Mouse (Mus musculus): ENCODE measurements around the gene Olfr366. TPM values are rescaled to one million over a fixed set of nuclear protein-coding genes. Genes with fewer than 3 reads are reported as not detected.
"Not testable (repeated sequence)": the region's sequence is repeated elsewhere in the genome, so short reads cannot be mapped to it uniquely, and the experiment has no call there.

The Olfr366 gene
- not detected in 2 replicates for polyA plus RNA-seq (2015; fragmentation: Nextera tagmentation; extraction: Ambion mirVana)

- Histone ChIP-seq H3K27ac (no peak within 1 kb of the TSS), H3K4me3 (replicated peaks) (no peak within 1 kb of the TSS), H3K4me1 (replicated peaks) (no peaks in the 10 kb centered on the region), H3K36me3 (no peaks in the 10 kb centered on the region), H3K9me3 (peaks cover 11% of the 10 kb centered on the region), H3K4me2 (replicated peaks) (no peak within 1 kb of the TSS), H3K9ac (replicated peaks) (no peak within 1 kb of the TSS), H3K27me3 (no peaks in the 10 kb centered on the region)
- no peak for ATAC-seq
These were observed at the start of gene Olfr366 for GRCm38 (mm10) chr2:37211274-37211673. Olfr366 (plus strand) TSS chr2:37211574.

- WGBS, result 77% methylated on average over 3 of the region's 3 CpGs
- no peak within 1 kb of the TSS for H3K4me3 ChIP-seq (replicated peaks)
- H3K4me2 ChIP-seq (replicated peaks), result no peak within 1 kb of the TSS
- H3K27ac ChIP-seq, result no peak within 1 kb of the TSS
- no peak for ATAC-seq
- H3K9ac ChIP-seq (replicated peaks), result no peak within 1 kb of the TSS
- H3K36me3 ChIP-seq, result no peaks in the 10 kb centered on the region
- H3K9me3 ChIP-seq, result peaks cover 17% of the 10 kb centered on the region
- no peaks in the 10 kb centered on the region for H3K4me1 ChIP-seq (replicated peaks)
- no peaks in the 10 kb centered on the region for H3K27me3 ChIP-seq
These were observed 23.5 kb upstream of the Olfr366 start, which contains the start of gene Olfr365 for GRCm38 (mm10) chr2:37187898-37188297. Olfr365 (plus strand) TSS chr2:37188198.

GRCm38 (mm10) chr2:37261781-37262180 lies 50.4 kb downstream of the Olfr366 start:
- not testable (repeated sequence) for H3K4me3 ChIP-seq (replicated peaks); H3K27me3 ChIP-seq; H3K36me3 ChIP-seq; H3K4me2 ChIP-seq (replicated peaks); H3K9me3 ChIP-seq; H3K27ac ChIP-seq; ATAC-seq; H3K4me1 ChIP-seq (replicated peaks); H3K9ac ChIP-seq (replicated peaks)
- WGBS, result 78% methylated on average over 7 of the region's 7 CpGs

Other genes starting within 250 kb of the Olfr366 start
- gene Olfr357, start 217.7 kb upstream of the Olfr366 start, polyA plus RNA-seq (2015; fragmentation: Nextera tagmentation; extraction: Ambion mirVana), result not detected in 2 replicates
- gene Olfr358, start 202.2 kb upstream of the Olfr366 start, polyA plus RNA-seq (2015; fragmentation: Nextera tagmentation; extraction: Ambion mirVana), result not detected in 2 replicates
- not detected in 2 replicates for gene Olfr360, start 145.8 kb upstream of the Olfr366 start, polyA plus RNA-seq (2015; fragmentation: Nextera tagmentation; extraction: Ambion mirVana)
- gene Olfr361, start 122.3 kb upstream of the Olfr366 start, polyA plus RNA-seq (2015; fragmentation: Nextera tagmentation; extraction: Ambion mirVana), result not detected in 2 replicates
- not detected in 2 replicates for gene Olfr362, start 93.7 kb upstream of the Olfr366 start, polyA plus RNA-seq (2015; fragmentation: Nextera tagmentation; extraction: Ambion mirVana)
- not detected in 2 replicates for gene Olfr364-ps1, start 72.3 kb upstream of the Olfr366 start, polyA plus RNA-seq (2015; fragmentation: Nextera tagmentation; extraction: Ambion mirVana)
- not detected in 2 replicates for gene Olfr365, start 23.4 kb upstream of the Olfr366 start, polyA plus RNA-seq (2015; fragmentation: Nextera tagmentation; extraction: Ambion mirVana)
- gene Olfr368, start 114.9 kb downstream of the Olfr366 start, polyA plus RNA-seq (2015; fragmentation: Nextera tagmentation; extraction: Ambion mirVana), result not detected in 2 replicates
- gene Pdcl, start 147.8 kb downstream of the Olfr366 start, polyA plus RNA-seq (2015; fragmentation: Nextera tagmentation; extraction: Ambion mirVana), result 73.4 and 84.9 TPM in 2 replicates
- gene Rc3h2, start 211.3 kb downstream of the Olfr366 start, polyA plus RNA-seq (2015; fragmentation: Nextera tagmentation; extraction: Ambion mirVana), result 26.1 and 28.0 TPM in 2 replicates
- gene Zbtb26, start 231.6 kb downstream of the Olfr366 start, polyA plus RNA-seq (2015; fragmentation: Nextera tagmentation; extraction: Ambion mirVana), result 9.7 and 9.9 TPM in 2 replicates
- 15.9 TPM in 2 replicates for gene Zbtb6, start 231.6 kb downstream of the Olfr366 start, polyA plus RNA-seq (2015; fragmentation: Nextera tagmentation; extraction: Ambion mirVana)
- 60.2 and 67.7 TPM in 2 replicates for gene Rabgap1, start 231.7 kb downstream of the Olfr366 start, polyA plus RNA-seq (2015; fragmentation: Nextera tagmentation; extraction: Ambion mirVana)

Measured in midbrain, embryonic 13.5 days (tissue).